Mouse (Mus musculus): ENCODE data around the gene Cers1. TPM values are rescaled to one million over a fixed set of nuclear protein-coding genes. Genes with fewer than 3 reads are reported as not detected.

Gene Cers1
- total and polyA plus RNA-seq, 3 experiments: 0.13 TPM; not detected in 2

DNA sequence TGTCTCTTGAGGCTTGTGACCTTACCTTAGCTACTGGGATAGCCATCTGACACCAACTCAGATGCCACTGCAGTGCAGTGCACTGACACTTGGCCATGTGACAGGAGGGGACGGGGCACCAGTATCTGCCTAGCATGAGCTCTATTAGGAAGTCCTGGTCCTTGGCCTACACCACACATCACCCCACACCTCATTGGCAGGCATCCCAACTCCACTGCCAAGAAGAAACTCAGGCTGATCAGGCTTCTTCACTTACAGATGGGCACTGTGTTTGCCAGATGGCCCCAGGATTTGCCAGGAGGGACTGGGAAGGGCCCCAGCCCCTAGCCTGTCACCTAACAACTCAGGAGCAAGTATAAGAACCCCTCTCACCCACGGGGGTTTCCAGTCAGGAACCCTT is 2.2 kb upstream of the Cers1 start:
- H3K4me1 ChIP-seq (ENCODE audit: control insufficient read depth in 1 of 2, insufficient read depth in 2 of 2): peaks cover 0 to 5% of the 10 kb centered on the region in 2 experiments; a peak in 1 of 4 replicates
- H3K27me3 ChIP-seq (replicated peaks): peaks cover 13% of the 10 kb centered on the region
- no peak overlapping the region for H3K4me3 ChIP-seq (replicated peaks in 1 of 3; ENCODE audit: low read depth in 2 of 3, low read length in 2 of 3, poor library complexity in 1 of 3)
- no peaks in the 10 kb centered on the region for H3K9me3 ChIP-seq (replicated peaks; ENCODE audit: low read length)
- no peak overlapping the region for H3K27ac ChIP-seq (ENCODE audit: insufficient read depth, low read depth)
- H3K9ac ChIP-seq (ENCODE audit: insufficient read depth, low read depth): no peak overlapping the region
- H3K36me3 ChIP-seq (replicated peaks in 1 of 2; ENCODE audit: control insufficient read depth in 1 of 2, insufficient read depth in 1 of 2, low read length in 1 of 2): peaks cover 41 to 49% of the 10 kb centered on the region in 2 experiments
- no peak for DNase-seq (ENCODE audit: extremely low read depth)
- H3K4me2 ChIP-seq (ENCODE audit: insufficient read depth, low read depth, poor library complexity, severe bottlenecking): no peak overlapping the region
- H3K79me2 ChIP-seq (replicated peaks; ENCODE audit: control insufficient read depth, extremely low read depth, insufficient read depth, poor library complexity, severe bottlenecking): no peaks in the 10 kb centered on the region
- TF ChIP-seq SMC3 (IDR thresholded peaks at IDR 0.05; ENCODE audit: low read depth, low read length): no peak
- TF ChIP-seq MXI1 (IDR thresholded peaks at IDR 0.05; ENCODE audit: low read depth, low read length): no peak
- TF ChIP-seq MAFK (IDR thresholded peaks at IDR 0.05; ENCODE audit: insufficient replicate concordance, low read length): no peak
- no peak for TF ChIP-seq MAZ (IDR thresholded peaks at IDR 0.05; ENCODE audit: low read depth, low read length)
- TF ChIP-seq MYC (IDR thresholded peaks at IDR 0.05; ENCODE audit: low read depth, low read length): no peak
- TF ChIP-seq IRF4 (IDR thresholded peaks at IDR 0.05; ENCODE audit: low read depth, low read length): no peak
- no peak for TF ChIP-seq E2F4 (IDR thresholded peaks at IDR 0.05; ENCODE audit: insufficient replicate concordance, low read depth, low read length)
- no peak for TF ChIP-seq MAX (IDR thresholded peaks at IDR 0.05; ENCODE audit: low read length)
- no peak for TF ChIP-seq NELFE (IDR thresholded peaks at IDR 0.05; ENCODE audit: low read depth, low read length)
- TF ChIP-seq CTCF (conservative IDR thresholded peaks at IDR 0.05 in 1 of 2, IDR thresholded peaks at IDR 0.05 in 1 of 2; ENCODE audit: low read depth in 2 of 2, low read length in 2 of 2): no peak
- TF ChIP-seq EP300 (IDR thresholded peaks at IDR 0.05; ENCODE audit: low read length): no peak
- TF ChIP-seq PAX5 (IDR thresholded peaks at IDR 0.05; ENCODE audit: low read length): no peak
- no peak for TF ChIP-seq NRF1 (IDR thresholded peaks at IDR 0.05; ENCODE audit: low read depth, low read length)
- dilution Hi-C loops (cut with MboI; ENCODE audit: extremely low pct_ligation_motif_present, extremely low pct_unique_long_range_greater_than_20kb, low sequenced_read_pairs): no loop called here
- in situ Hi-C loops (cut with MboI; ENCODE audit: low pct_ligation_motif_present, low pct_unique_long_range_greater_than_20kb, low sequenced_read_pairs): loop anchor here (5.0 kb wide), 1 partner anchor 34 kb away; no protein-coding TSS in a partner anchor

DNA sequence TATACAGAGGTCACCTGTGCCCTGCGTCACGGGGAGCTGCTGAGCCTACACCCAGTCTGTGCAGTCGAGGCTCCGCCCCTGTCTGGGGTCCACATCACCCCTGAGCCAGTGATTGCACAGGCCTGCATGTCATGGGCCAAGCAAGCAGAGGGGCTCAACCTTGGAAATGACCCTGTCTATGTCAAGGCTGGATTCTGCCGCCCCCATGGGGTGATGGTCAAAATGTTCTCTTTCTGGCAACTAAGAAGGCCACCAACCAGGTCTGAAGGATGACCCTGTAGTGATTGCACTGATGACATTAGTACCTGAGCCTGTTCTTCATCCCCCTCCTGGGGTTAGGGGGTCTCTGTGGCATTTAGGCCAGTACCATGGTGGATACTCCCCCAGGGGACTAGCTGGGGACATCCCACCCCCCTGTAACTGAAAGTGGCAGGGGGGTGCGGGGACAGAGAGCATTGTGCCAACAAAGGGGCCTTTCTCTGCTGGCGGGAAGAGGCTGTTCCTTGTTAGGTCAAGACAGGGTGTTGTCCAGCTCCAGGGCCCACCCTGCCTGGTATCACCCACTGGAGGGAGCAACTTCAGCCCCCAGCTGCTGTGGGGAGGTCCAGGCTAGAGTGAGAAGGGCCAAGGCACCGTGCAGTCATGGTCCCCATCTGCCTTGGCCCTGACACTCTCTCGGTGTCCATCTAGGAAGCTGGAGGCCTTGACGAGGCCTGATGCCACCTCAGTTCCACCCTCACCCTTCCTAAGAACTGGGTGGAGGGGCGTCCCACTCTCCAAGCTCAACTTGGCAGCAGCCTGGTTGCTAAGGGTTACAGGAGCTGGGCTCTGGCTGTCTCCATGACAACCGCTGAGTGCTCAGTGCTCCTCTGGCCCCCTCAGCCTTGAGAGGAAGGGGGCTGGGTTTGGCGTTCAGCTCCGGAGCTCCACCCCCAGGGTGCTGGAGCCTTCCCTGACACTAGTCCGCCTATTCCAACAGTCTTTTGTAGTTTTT is 1.2 kb downstream of the Cers1 start:
- Histone ChIP-seq H3K9ac (ENCODE audit: insufficient read depth, low read depth) (no peak overlapping the region), H3K4me3 (replicated peaks in 1 of 3; ENCODE audit: low read depth in 2 of 3, low read length in 2 of 3, poor library complexity in 1 of 3) (no peak overlapping the region), H3K27ac (ENCODE audit: insufficient read depth, low read depth) (no peak overlapping the region), H3K9me3 (replicated peaks; ENCODE audit: low read length) (no peaks in the 10 kb centered on the region), H3K79me2 (replicated peaks; ENCODE audit: control insufficient read depth, extremely low read depth, insufficient read depth, poor library complexity, severe bottlenecking) (no peaks in the 10 kb centered on the region), H3K27me3 (replicated peaks) (peaks cover 24% of the 10 kb centered on the region), H3K4me1 (ENCODE audit: control insufficient read depth in 1 of 2, insufficient read depth in 2 of 2) (peaks cover 3 to 7% of the 10 kb centered on the region in 2 experiments; a peak in 2 of 4 replicates), H3K4me2 (ENCODE audit: insufficient read depth, low read depth, poor library complexity, severe bottlenecking) (no peak overlapping the region), H3K36me3 (replicated peaks in 1 of 2; ENCODE audit: control insufficient read depth in 1 of 2, insufficient read depth in 1 of 2, low read length in 1 of 2) (peaks cover 14 to 18% of the 10 kb centered on the region in 2 experiments)
- dilution Hi-C loops (cut with MboI; ENCODE audit: extremely low pct_ligation_motif_present, extremely low pct_unique_long_range_greater_than_20kb, low sequenced_read_pairs): no loop called here
- TF ChIP-seq RAD21 (IDR thresholded peaks at IDR 0.05; ENCODE audit: low read depth, low read length) (peak; percentile 22), GABPA (IDR thresholded peaks at IDR 0.05; ENCODE audit: insufficient replicate concordance, low read depth, low read length) (no peak), CTCF (conservative IDR thresholded peaks at IDR 0.05 in 1 of 2, IDR thresholded peaks at IDR 0.05 in 1 of 2; ENCODE audit: low read depth in 2 of 2, low read length in 2 of 2) (peak in 1 of 2 experiments; percentile 29; a peak in 2 of 4 replicates)
- DNase-seq (ENCODE audit: extremely low read depth): no peak
- in situ Hi-C loops (cut with MboI; ENCODE audit: low pct_ligation_motif_present, low pct_unique_long_range_greater_than_20kb, low sequenced_read_pairs): no loop called here
